Mouse (Mus musculus): ENCODE results near the gene Ccdc63.

Gene Ccdc63

GRCm38 (mm10) chr5:122125211-122125760 is 15.3 kb downstream of the Ccdc63 start:
- DNase-seq (ENCODE audit: low spot score in 2 of 2) = no peak

GRCm38 (mm10) chr5:122116243-122116642 is 24.4 kb downstream of the Ccdc63 start:
- DNase-seq (ENCODE audit: low spot score in 2 of 2) = no peak

- no peak for DNase-seq (ENCODE audit: low spot score in 2 of 2)
Measured at GRCm38 (mm10) chr5:122115266-122115763, 25.3 kb downstream of the Ccdc63 start.

- DNase-seq (ENCODE audit: low spot score in 2 of 2) = peak; percentile 44 to 45
Measured at GRCm38 (mm10) chr5:122114176-122114575, 26.4 kb downstream of the Ccdc63 start.

GRCm38 (mm10) chr5:122113450-122113849 is 27.2 kb downstream of the Ccdc63 start:
- no peak for DNase-seq (ENCODE audit: low spot score in 2 of 2)

- no peak for DNase-seq (ENCODE audit: low spot score in 2 of 2)
Measured at GRCm38 (mm10) chr5:122111933-122112248, 28.7 kb downstream of the Ccdc63 start.

GRCm38 (mm10) chr5:122111091-122111932 is 29.3 kb downstream of the Ccdc63 start:
- no peak for DNase-seq (ENCODE audit: low spot score in 2 of 2)

- DNase-seq (ENCODE audit: low spot score in 2 of 2) = no peak
Measured at GRCm38 (mm10) chr5:122110625-122111024, 30.0 kb downstream of the Ccdc63 start.

GRCm38 (mm10) chr5:122109325-122110060 is 31.1 kb downstream of the Ccdc63 start:
- no peak for DNase-seq (ENCODE audit: low spot score in 2 of 2)

GRCm38 (mm10) chr5:122108104-122108503 is 32.5 kb downstream of the Ccdc63 start:
- no peak for DNase-seq (ENCODE audit: low spot score in 2 of 2)

- DNase-seq (ENCODE audit: low spot score in 2 of 2) = no peak
Measured at GRCm38 (mm10) chr5:122106212-122106611, 34.4 kb downstream of the Ccdc63 start.

GRCm38 (mm10) chr5:122104981-122105380 is 35.6 kb downstream of the Ccdc63 start:
- DNase-seq (ENCODE audit: low spot score in 2 of 2) = no peak

- DNase-seq (ENCODE audit: low spot score in 2 of 2) = no peak
Measured at GRCm38 (mm10) chr5:122104201-122104600, 36.4 kb downstream of the Ccdc63 start.

- DNase-seq (ENCODE audit: low spot score in 2 of 2) = no peak
Measured at GRCm38 (mm10) chr5:122103075-122103474, 37.5 kb downstream of the Ccdc63 start.

GRCm38 (mm10) chr5:122102476-122103050 is 38.1 kb downstream of the Ccdc63 start:
- DNase-seq (ENCODE audit: low spot score in 2 of 2) = no peak

GRCm38 (mm10) chr5:122094439-122094838 is 46.2 kb downstream of the Ccdc63 start:
- DNase-seq (ENCODE audit: low spot score in 2 of 2) = no peak

GRCm38 (mm10) chr5:122093734-122094133 is 46.9 kb downstream of the Ccdc63 start:
- DNase-seq (ENCODE audit: low spot score in 2 of 2) = no peak

GRCm38 (mm10) chr5:122092794-122093193 is 47.8 kb downstream of the Ccdc63 start:
- DNase-seq (ENCODE audit: low spot score in 2 of 2) = no peak

GRCm38 (mm10) chr5:122091070-122091469 is 49.6 kb downstream of the Ccdc63 start:
- DNase-seq (ENCODE audit: low spot score in 2 of 2) = peak; percentile 4 to 23

GRCm38 (mm10) chr5:122089664-122090063 is 51.0 kb downstream of the Ccdc63 start:
- no peak for DNase-seq (ENCODE audit: low spot score in 2 of 2)

GRCm38 (mm10) chr5:122088917-122089316 is 51.7 kb downstream of the Ccdc63 start:
- DNase-seq (ENCODE audit: low spot score in 2 of 2) = peak; percentile 78 to 83

GRCm38 (mm10) chr5:122086121-122086520 is 54.5 kb downstream of the Ccdc63 start:
- no peak for DNase-seq (ENCODE audit: low spot score in 2 of 2)

Data from urinary bladder, postnatal 36 days (tissue).